Mouse (Mus musculus) stomach, postnatal 0 days (tissue): ENCODE data around the gene Rnf187. TPM values are rescaled to one million over a fixed set of nuclear protein-coding genes. Genes with fewer than 3 reads are reported as not detected.

Source experiments
- ATAC-seq: fragments of 200-750 bp; cut with Nextera tagmentation; 2 replicates; pipeline ENCODE4 v1.8.0; 2017; ENCODE audit not compliant: low FRiP score, low TSS enrichment
- DNase-seq: peaks from one replicate; pipeline ENCODE4 v3.0.0-alpha.2; 2016; ENCODE audit warnings: low spot score
- H3K27ac ChIP-seq: fragments of 300-500 bp; sonication (generic); replicated peaks from 2 replicates; pipeline ENCODE4 v1.5.1; 2014; ENCODE audit warnings: mild to moderate bottlenecking, control low read depth
- H3K27me3 ChIP-seq: fragments of 300-500 bp; sonication (generic); 2 replicates; pipeline ENCODE4 v1.6.1; 2014; ENCODE audit warnings: low read length; ENCODE audit not compliant: control insufficient read depth, insufficient read depth
- H3K36me3 ChIP-seq: fragments of 300-500 bp; sonication (generic); 2 replicates; pipeline ENCODE4 v1.6.1; 2014; ENCODE audit warnings: low read length, mixed read lengths; ENCODE audit not compliant: control insufficient read depth, insufficient read depth
- H3K4me1 ChIP-seq: fragments of 300-500 bp; sonication (generic); replicated peaks from 2 replicates; pipeline ENCODE4 v1.6.1; 2014; ENCODE audit warnings: antibody characterized with exemption; ENCODE audit not compliant: control insufficient read depth, insufficient read depth
- H3K4me2 ChIP-seq: fragments of 300-500 bp; sonication (generic); replicated peaks from 2 replicates; pipeline ENCODE4 v1.6.1; 2014; ENCODE audit warnings: low read depth, mild to moderate bottlenecking, control low read depth, moderate library complexity
- H3K4me3 ChIP-seq: fragments of 300-500 bp; sonication (generic); 2 replicates; pipeline ENCODE4 v1.5.1; 2014; ENCODE audit warnings: low read depth, low read length, control low read depth
- H3K9ac ChIP-seq: fragments of 300-500 bp; sonication (generic); 2 replicates; pipeline ENCODE4 v1.6.1; 2014; ENCODE audit warnings: mild to moderate bottlenecking, low read length, control low read depth, mixed read lengths
- H3K9me3 ChIP-seq: fragments of 300-500 bp; sonication (generic); 2 replicates; pipeline ENCODE4 v1.6.1; 2016; ENCODE audit warnings: low read length; ENCODE audit not compliant: control insufficient read depth
- CTCF ChIP-seq: IDR thresholded peaks from 2 replicates; pipeline ENCODE4 v1.5.1; 2016; ENCODE audit warnings: antibody characterized with exemption, low read depth, mild to moderate bottlenecking, moderate library complexity
- EP300 ChIP-seq: optimal IDR thresholded peaks from 2 replicates; pipeline ENCODE3; 2016; ENCODE audit warnings: antibody characterized with exemption
- WGBS: fragments of 180-500 bp; shearing (Covaris S2); extraction: QIAGEN DNeasy Blood & Tissue Kit; methylation state at CpG from one replicate; pipeline ENCODE4 v1.1.7; 2014; 5-methylcytosine and 5-hydroxymethylcytosine counted together
- polyA plus RNA-seq: library from polyadenylated mRNA; unstranded; fragments of >200 nt; fragmentation: Nextera tagmentation; extraction: Ambion mirVana; gene quantifications from 2 replicates; pipeline ENCODE4 v1.2.1, GENCODE M21; 2015

Gene Rnf187
- polyA plus RNA-seq, 1 experiment from 2014 or later = 136 TPM

- no peak for TF ChIP-seq EP300
- TF ChIP-seq CTCF = no peak
Observed at GRCm38 (mm10) chr11:58978027-58978705, 39.5 kb upstream of the Rnf187 start, which contains the start of gene Trim11. Gene Trim11 (plus strand): TSS chr11:58978093.

GRCm38 (mm10) chr11:58977607-58978026 lies 38.9 kb upstream of the Rnf187 start:
- H3K4me3 ChIP-seq = peak overlapping the region; percentile 98
- peak overlapping the region; percentile 85 for H3K27ac ChIP-seq
- DNase-seq (no peak), ATAC-seq (no peak; the same call in 1 of the 2 replicates)
- no peaks in the 10 kb centered on the region for H3K36me3 ChIP-seq
- H3K4me2 ChIP-seq = peak overlapping the region; percentile 96
- peak overlapping the region; percentile 92 for H3K9ac ChIP-seq
- peaks cover 5% of the 10 kb centered on the region for H3K4me1 ChIP-seq
- under 1% methylated on average over 21 of the region's 21 CpGs for WGBS
- H3K27me3 ChIP-seq = no peaks in the 10 kb centered on the region
- no peaks in the 10 kb centered on the region for H3K9me3 ChIP-seq
- TF ChIP-seq EP300 (no peak), CTCF (no peak)

More at GRCm38 (mm10) chr11:58978027-58978705, 39.5 kb upstream of the Rnf187 start, which contains the start of gene Trim11:
- peak within 1 kb of the TSS; percentile 96 for H3K4me2 ChIP-seq
- H3K4me1 ChIP-seq = peaks cover 5% of the 10 kb centered on the region
- peak within 1 kb of the TSS; percentile 92 for H3K9ac ChIP-seq
- H3K36me3 ChIP-seq = no peaks in the 10 kb centered on the region; the same call in 1 of the 2 replicates
- under 1% methylated on average over 64 of the region's 64 CpGs for WGBS
- H3K27ac ChIP-seq = peak within 1 kb of the TSS; percentile 85
- ATAC-seq (peak; percentile 49; the same call in 1 of the 2 replicates), DNase-seq (peak; percentile 64)
- peak within 1 kb of the TSS; percentile 98 for H3K4me3 ChIP-seq
- H3K9me3 ChIP-seq = no peaks in the 10 kb centered on the region
- H3K27me3 ChIP-seq = no peaks in the 10 kb centered on the region

- no peaks in the 10 kb centered on the region for H3K9me3 ChIP-seq
- ATAC-seq (peak; percentile 37; the same call in 1 of the 2 replicates), DNase-seq (peak; percentile 61)
- no peaks in the 10 kb centered on the region for H3K36me3 ChIP-seq
- H3K27me3 ChIP-seq = no peaks in the 10 kb centered on the region
- H3K4me2 ChIP-seq = peak overlapping the region; percentile 96
- peak overlapping the region; percentile 92 for H3K9ac ChIP-seq
- peak overlapping the region; percentile 98 for H3K4me3 ChIP-seq
- TF ChIP-seq CTCF = no peak
- no peak for TF ChIP-seq EP300
- H3K4me1 ChIP-seq = peaks cover 5% of the 10 kb centered on the region
- WGBS = under 1% methylated on average over 29 of the region's 29 CpGs
- H3K27ac ChIP-seq = peak overlapping the region; percentile 85
Observed at GRCm38 (mm10) chr11:58977150-58977549, 38.4 kb upstream of the Rnf187 start.

GRCm38 (mm10) chr11:58974414-58974813 lies 35.7 kb upstream of the Rnf187 start:
- WGBS = 98% methylated on average over 3 of the region's 3 CpGs
- Histone ChIP-seq H3K4me1 (peaks cover 5% of the 10 kb centered on the region), H3K27ac (no peak overlapping the region), H3K9ac (no peak overlapping the region), H3K27me3 (no peaks in the 10 kb centered on the region), H3K9me3 (no peaks in the 10 kb centered on the region), H3K4me3 (no peak overlapping the region), H3K36me3 (no peaks in the 10 kb centered on the region), H3K4me2 (no peak overlapping the region)
- TF ChIP-seq EP300 = no peak
- TF ChIP-seq CTCF = no peak
- DNase-seq (no peak), ATAC-seq (no peak)

- DNase-seq = no peak
- H3K4me3 ChIP-seq = no peak overlapping the region
- no peaks in the 10 kb centered on the region for H3K9me3 ChIP-seq
- no peak for ATAC-seq
- TF ChIP-seq CTCF (no peak), EP300 (no peak)
- H3K9ac ChIP-seq = no peak overlapping the region
- no peaks in the 10 kb centered on the region for H3K36me3 ChIP-seq
- no peak overlapping the region for H3K4me2 ChIP-seq
- no peak overlapping the region for H3K27ac ChIP-seq
- WGBS = 95% methylated on average over 3 of the region's 3 CpGs
- no peaks in the 10 kb centered on the region for H3K27me3 ChIP-seq
- H3K4me1 ChIP-seq = no peaks in the 10 kb centered on the region
Observed at GRCm38 (mm10) chr11:58971796-58972195, 33.1 kb upstream of the Rnf187 start.
